Mouse (Mus musculus): ENCODE data around the gene Atp2b1.

Atp2b1 gene

DNA sequence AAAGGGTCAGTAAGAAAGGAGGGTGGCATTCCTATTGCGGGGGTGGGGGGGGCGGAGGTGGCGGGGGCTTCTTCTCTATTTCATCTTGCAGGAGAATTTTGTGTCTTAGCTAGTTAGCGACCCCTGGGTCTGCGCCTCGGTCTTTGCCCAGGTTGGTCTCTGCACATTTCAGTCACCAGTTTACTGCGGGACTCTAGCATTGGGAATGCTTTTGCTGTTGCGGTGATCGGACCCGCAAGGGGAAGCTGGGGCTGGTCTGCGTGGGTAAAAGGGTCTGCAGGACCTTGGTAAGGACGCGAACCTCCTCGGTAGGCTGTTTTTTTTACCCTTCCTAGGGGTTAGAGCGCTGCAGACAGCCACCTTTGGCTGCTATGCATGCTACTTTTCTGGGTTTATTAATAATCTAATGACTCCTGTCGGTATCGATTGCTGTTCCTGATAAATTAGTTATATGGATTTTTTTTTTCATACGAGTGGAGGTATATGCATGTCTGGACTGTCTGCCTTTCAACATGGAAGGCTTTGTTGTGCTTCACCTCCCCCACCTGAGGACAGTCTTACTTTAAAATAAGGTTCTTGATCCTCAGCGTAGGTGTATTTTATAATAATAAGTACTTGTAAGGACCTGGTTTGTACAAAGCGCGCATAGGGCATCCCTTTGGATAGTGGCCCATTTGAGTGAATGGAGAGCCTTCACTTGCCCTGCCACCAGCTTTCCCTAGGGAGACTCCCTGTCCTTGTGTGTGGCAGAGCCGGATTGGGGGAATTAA, 2.0 kb downstream of the Atp2b1 start:
- DNase-seq (ENCODE audit: low spot score in 2 of 2), result no peak

DNA sequence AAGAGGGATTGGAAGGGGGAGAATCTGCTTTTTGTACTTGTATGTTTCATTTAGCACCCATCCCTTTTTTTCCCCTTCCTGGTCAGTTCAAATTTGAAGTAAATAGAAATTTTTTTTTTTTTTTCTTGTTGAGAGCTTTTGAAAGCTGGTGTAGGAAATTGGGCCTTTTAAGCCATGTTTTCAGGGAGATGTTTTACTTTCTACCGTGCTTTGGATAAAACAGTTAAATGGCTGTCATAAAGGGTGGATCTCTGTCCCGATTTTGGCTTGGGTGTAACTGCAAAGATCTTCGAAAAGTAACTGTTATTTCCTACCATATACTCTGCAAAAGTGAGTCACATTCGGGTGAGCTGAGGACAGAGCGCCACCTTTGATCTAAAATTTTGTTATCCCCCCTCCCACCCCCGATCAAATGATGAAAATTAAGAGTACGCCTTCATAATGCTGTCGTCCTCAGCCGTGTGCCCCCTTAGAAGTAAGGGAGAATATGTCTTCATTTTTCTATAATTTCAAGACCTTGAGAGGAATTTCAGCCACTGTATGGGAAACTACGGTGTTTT, 2.7 kb downstream of the Atp2b1 start:
- DNase-seq (ENCODE audit: low spot score in 2 of 2), result no peak

DNA sequence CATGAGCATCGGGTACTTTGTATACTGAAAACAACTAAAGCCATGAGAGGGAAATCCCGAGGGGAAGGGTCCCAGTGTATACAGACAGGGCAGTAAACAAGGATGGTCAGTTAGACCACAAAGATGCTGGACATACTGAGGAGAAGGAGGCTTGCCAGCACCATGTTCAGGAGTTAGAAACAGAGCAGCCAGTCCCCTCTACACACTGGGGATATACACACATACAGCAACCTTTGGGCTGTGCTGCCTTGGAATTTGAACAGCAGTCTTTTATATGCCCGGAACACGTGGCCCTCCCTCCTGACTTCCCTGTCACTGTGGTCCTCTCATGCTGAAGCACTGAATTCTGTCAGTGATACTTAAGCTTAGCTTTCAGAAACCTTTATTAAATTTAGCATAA, 10.9 kb downstream of the Atp2b1 start:
- DNase-seq (ENCODE audit: low spot score in 2 of 2), result no peak

DNA sequence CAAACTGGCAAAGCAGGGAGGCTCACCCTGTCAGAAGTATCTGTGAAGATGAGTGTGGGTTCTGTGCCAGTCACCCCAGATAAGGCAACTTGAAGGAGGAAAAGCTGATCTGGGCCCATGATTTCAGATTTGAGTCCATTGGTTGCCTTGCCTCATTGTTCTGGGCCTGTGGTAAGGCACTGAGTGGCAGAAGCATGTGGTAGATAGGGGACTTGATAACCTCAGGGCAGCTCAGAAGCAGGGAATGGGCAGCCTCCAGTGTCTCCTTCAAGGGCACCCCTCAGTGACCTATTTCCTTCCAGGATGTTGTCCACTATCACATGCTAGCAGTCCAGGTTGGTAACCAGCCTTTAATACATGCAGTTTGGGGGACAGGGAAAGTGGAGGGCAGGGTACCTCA, 12.8 kb downstream of the Atp2b1 start:
- no peak for DNase-seq (ENCODE audit: low spot score in 2 of 2)

DNA sequence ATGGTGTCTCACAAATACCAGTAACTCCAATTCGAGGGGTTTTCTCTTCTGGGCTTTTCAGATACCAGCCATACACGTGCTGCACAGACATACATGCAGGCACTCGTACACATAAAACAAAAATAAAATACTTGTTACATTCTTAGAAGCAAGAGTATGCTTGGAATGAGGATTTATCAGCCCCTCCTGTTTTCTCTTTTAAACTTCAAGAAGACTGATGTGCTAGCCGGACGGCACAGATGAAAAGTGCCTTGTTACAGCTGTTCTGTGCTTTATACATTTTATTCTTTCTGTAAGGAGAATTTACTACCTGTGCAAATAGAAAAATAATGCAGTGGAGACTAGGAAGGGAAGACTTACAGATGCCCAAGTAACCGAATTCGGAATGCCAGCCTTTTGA, 15.2 kb downstream of the Atp2b1 start:
- DNase-seq (ENCODE audit: low spot score in 2 of 2), result no peak

DNA sequence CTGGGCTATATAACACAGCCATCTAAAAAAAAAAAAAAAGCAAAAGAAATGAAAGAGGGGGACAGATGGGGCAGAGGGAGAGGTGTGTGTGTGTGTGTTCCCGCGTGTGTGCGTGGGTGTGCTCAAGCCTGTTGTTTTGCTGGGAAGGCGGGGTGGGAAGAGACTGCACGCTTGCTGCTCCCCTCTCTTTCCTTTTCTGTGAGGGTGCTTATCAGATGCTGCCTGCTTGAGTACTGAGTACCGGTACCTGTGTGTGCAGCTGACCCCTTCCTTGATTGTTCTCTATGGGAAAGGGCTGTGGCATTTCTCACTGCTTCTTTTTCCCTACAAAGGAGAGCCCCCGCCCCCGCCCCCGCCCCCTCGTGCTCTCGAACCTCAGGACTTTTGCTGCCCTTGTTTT, 15.9 kb downstream of the Atp2b1 start:
- DNase-seq (ENCODE audit: low spot score in 2 of 2), result no peak

DNA sequence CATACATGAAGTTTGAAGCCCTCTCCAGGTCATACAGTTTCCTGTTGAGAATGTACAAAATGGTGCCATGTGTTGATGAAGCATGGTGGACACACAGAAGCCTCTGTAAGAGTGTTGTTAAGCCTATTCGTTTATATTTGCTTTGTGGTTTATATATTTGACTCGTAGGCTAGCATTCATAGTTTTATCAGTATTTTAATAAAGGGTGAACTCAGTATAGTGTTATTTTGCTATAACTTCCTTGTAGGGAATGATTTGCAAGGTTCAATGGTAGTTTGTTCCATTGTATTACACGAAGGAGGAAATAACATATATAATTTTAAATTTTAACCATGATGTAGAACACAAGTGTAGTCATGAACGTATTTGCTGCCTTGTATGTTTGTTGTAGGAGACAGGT, 25.9 kb downstream of the Atp2b1 start:
- DNase-seq (ENCODE audit: low spot score in 2 of 2), result no peak

DNA sequence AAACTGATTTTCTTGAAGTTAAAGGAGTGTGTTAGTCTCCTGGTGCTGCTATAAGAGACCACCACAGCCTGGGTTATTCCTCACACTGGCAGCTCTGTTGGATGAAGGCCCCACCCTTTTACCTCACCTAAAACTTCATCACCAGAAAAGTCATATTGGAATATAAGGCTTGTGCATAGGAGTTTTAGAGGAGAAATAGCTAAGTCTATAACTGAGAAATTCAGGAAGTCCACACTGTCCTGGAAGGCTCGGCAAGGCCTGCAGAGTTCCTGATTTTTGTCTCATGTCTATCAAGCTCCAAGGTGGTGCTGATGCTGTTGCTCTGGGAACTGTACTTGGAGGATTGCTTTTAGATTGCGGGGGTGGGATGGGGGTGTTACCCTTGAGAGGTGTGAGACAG, 26.6 kb downstream of the Atp2b1 start:
- DNase-seq (ENCODE audit: low spot score in 2 of 2), result no peak

DNA sequence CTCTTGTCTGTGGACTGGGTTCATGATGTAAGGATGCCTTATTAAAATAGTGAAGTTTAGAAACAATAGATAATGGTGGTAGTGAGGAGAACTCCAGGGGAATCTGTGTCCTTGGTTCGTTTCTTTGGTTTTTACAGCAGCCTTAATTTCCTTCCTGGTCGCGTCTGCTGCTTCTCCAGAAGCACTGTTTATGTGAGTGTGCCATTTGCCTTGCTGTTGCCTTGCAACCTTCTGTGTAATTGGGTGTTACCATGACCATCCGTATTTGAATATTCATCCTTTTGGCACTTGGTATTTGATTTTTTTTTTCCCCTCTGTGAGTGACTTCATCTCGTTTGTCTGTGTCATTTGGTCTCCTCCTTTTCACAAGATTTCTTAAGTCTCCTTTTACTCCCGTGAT, 27.8 kb downstream of the Atp2b1 start:
- DNase-seq (ENCODE audit: low spot score in 2 of 2), result no peak

DNA sequence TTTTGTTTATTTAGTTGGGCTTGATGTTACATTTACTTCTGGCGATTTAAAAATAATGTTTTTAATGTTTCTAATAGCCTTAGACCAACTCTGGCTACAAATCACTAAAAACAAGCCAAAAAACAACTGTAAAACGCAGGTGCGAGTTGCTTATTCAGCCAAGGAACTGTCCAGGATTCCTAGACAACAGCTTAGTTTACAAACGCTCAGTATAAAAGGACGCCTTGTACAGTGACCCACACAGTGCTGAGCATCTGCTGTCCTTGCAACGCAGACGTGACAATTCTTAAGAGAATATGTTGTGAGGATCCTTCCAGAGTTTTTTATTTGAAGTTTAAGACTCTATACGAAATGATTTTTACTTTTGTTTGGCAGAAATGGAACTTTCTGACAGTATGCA, 28.8 kb downstream of the Atp2b1 start:
- DNase-seq (ENCODE audit: low spot score in 2 of 2), result no peak

DNA sequence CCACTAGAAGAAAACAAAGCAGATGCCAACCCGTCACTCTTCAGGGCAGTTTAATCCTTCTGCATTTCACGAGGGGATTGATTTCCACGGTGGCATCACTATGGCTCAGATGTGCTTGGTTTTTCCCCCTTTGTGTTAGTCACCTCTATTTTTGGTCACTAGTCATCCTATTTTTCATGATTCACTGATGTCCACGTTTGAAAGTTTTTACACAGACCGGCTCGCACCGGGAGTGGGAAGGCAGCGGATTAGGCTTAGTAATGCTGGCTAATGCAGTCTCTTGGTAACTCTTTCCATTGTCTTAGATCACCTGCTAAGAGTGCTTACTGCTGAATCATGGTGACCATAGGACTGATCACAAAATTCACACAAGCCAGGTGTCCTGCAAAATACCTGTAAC, 29.7 kb downstream of the Atp2b1 start:
- DNase-seq (ENCODE audit: low spot score in 2 of 2), result no peak

DNA sequence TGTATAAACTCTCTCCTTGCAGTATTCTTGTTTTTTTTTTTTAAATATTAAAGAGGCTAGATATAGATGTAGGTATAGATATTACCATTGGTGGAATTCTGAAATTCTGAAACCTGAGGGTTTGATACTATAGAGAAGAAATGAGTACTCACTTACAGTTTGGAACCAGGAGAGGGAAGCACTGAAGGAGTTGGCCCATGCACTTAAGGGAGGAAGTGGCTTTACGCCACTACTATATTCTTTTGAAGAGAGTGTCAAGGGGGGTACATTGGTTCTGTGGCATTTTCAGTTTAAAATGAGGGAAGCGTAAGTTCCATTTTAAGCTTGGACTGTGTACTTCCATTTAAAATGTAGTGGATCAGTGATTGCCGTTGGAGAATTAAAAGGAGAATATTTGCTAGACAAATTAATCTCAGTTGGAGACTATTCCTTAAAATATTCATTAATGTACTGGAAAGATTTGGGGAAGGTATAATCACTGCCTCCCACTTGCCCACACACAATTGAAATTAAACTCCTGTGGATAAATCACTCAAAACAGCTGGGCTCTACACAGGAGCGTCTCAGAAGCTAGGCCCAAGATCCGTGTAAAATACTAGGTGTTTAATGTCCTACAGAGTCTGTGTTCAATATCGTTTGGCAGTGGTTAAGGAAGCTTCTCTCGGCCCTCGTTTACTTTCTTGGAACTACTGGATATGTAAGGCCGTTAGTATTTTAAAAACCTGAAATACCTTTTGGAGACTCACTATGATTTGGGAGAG, 32.0 kb downstream of the Atp2b1 start:
- DNase-seq (ENCODE audit: low spot score in 2 of 2), result no peak

DNA sequence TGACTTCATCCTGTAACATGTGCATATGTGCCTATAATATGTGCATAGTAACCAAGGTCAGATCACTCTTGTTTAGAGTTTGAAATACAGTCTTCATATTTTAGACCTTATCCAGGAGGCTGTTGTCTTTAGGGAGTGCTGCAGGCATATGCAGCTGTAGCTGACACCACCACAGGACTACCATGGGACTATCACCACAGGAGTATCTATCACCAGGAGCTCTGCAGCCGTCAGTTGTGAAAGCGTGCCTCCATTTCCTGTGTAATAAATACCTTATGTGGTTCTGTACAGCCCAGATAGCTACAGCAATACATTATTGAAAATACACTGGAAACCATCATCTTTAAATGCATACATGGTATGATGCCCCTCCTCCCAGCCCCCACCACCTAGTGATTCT, 33.0 kb downstream of the Atp2b1 start:
- no peak for DNase-seq (ENCODE audit: low spot score in 2 of 2)

DNA sequence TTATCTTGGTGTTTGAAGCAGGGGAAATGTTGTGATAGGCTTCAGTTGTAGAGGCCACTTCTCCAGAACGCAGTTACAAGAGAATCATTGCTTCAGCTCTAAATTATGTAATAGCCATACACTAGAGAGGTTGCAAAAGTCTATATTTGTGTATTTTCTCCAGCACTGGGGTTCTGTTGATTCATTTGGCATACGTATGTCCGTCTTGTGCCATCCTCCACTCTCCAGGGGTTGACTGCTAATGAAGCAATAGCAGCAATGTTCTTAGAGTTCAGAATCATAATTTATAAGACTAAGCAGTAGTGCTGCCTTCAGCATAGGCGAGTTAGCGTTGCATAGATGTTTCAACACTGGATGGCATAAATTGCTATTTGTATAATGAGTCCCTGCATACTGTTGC, 33.9 kb downstream of the Atp2b1 start:
- no peak for DNase-seq (ENCODE audit: low spot score in 2 of 2)

DNA sequence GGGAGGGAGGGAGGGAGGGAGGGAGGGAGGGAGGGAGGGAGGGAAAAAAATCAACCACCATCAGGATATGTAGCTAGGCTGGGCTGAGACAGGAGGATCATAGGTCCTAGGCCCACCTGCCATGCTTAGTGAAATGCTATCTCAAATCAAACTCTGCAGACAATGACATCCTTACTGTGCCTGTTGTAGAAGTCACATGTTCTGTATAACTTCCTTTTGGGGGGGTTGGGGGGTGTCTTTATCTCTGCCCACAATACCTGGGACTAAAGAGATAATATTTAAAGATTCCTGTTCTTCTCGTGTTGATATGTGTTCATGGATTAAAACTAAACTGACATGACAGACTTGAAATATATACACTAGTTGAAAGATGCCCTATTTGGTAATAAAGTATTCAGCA, 35.5 kb downstream of the Atp2b1 start:
- DNase-seq (ENCODE audit: low spot score in 2 of 2), result no peak

DNA sequence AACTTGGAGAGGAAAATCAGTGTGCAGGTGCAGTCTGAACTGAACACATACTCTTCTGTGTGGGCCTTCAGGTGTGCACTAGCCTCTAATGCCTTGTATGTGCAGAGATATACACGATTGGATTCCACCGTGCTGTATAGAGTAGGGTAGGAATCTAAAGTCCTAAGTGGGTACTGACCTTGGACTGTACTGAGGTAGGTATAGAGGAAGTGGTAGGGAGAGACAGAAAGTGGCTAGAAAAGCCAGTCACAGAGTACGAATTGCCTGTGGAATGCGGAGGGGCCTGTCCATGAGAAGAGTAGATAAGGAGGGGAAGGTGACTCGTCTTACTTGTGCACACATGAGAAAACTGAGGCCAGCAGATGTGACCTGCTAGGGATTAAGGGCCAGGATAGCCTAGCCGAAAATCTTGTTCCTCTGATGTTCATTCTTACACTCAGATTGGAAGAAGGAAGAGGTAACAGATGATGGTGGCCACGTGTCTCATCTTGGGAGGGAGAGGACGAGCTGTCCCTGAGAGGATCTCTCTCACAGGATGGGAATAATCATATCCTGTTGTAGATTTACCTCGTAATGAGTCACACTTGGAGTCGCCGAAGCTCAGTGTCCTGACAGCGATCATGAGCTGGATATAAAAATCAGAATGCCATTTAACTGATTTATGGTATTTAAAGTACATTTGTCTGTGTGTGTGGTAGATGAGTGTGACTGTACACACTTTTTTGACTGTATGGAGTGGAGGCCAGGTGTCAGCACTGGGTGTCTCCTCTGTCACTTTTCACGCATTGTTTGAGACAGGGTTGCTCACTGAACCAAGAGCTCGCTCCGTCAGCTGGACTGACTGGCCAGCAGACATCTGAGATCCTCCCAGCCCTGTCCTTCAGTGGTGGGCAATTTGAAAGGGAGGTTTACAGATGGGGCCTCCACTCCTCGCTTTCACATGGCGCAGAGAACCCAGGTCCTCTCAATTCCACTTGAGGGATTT, 37.4 kb downstream of the Atp2b1 start:
- no peak for DNase-seq (ENCODE audit: low spot score in 2 of 2)

DNA sequence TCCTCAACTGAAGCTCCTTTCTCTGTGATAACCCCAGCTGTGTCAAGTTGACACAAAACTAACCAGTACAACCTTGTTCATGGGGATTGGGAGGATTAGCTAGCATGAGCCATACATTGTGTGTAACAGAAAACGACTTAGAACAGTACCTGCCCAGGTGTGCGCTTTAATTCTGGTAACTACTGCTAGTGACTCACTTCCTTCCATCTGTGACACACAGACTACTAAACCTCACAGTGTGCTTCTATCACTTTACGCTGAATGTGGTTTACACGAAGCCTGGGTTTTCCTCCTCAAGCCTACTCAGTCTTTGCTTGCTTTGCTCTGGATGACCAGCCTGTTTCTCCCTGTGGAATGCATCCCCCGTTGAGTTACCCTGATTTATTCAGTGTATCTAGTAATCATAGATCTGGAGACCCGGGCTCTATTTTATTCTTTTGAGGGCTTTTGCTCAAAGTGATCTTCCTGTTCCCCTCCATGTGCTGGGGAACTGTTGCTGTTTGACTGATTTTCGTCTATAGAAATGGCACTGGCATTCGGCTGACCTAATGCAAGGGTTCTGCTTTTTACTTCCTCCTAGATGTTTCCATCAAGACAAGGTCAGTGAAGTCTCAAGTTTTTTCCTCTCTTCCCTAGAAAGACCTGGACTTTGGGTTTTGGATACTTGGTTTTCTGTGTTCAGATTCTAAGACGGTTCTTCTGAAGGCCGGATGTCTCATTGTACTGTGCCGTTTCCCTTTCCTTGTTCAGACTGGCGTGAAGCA, 40.2 kb downstream of the Atp2b1 start:
- no peak for DNase-seq (ENCODE audit: low spot score in 2 of 2)

DNA sequence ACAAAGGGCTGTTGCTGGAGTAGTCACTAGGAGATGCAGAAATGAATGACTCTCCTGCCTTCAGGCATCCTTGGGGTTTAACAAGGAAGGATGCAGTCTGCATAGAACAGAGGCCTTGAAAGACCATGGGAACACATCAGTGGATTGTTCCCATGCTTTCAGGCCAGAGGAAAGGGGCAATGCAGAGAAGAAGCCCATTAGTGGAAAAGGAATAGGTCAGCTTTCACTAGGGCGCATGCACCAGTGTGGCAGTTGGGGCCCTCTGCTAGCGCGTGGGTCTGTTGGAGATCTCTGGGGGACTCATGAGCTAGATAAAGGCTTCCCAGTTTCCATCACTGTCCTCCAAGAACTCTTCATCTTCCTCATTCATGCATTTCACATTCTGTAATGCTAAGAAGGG, 41.9 kb downstream of the Atp2b1 start:
- DNase-seq (ENCODE audit: low spot score in 2 of 2), result no peak

DNA sequence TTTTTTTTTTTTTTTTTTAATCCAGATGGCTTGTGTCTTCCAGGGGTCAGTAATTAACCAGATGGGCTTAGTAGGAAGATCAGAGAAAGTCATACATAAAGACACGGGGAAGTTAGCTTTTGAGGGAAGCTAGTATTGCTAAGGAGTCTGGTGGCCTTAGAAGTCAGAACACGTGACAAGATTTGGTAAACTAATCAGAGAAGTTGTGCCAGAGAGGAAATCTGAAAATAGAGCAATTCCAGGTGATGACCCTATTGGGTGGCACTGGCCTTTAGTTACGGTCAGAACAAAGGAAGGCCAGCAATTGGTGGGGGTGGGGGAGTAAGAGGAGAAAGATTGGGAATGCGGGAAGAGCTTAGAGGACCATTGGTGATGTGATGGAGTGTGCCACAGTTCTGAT, 44.5 kb downstream of the Atp2b1 start:
- no peak for DNase-seq (ENCODE audit: low spot score in 2 of 2)

DNA sequence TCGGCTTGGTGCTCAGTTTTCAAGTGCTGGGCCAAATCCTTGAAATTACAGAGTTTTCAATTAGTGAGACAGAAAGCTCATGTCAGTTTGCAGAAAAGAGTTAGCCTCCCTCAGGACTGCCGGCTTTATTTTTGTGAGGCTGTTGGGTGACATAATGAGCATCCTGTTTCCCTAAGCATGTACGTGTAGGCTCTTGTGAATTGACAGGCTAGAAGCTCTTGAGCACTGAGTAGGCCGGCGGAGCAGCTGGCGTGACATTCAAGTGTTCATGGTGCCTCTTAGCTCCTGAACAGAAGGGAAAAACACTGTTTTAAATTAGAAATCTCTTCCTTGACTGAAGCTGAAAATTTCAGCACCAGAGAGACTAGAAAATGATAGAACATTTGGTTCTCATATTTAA, 45.2 kb downstream of the Atp2b1 start:
- no peak for DNase-seq (ENCODE audit: low spot score in 2 of 2)

DNA sequence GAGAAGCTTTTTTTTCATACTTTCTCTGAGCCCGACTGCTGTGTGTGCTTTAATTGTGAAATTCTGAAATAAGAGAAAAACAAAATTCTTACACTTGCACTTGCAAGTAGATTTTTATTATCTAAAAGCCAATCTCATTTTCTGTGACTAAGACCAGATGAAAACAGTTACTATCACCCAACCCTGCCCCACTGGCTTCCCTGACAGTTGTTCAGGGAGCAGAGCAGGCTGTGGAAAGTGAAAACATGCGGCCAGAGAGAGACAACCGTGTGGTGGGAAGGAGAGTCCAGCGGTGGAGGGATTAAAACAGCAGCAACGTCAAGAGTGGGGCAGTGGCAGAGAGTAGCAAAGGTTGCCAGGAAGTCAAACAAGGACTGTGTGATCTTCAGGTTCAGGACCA, 46.7 kb downstream of the Atp2b1 start:
- DNase-seq (ENCODE audit: low spot score in 2 of 2), result no peak

Data from urinary bladder, adult 18-20 months (tissue).